Mouse (Mus musculus) embryonic facial prominence, embryonic 14.5 days (tissue): Measurements from ENCODE around the gene Rpusd1. TPM values are rescaled to one million over a fixed set of nuclear protein-coding genes. Genes with fewer than 3 reads are reported as not detected.
"Not testable (repeated sequence)": the region's sequence is repeated elsewhere in the genome, so short reads cannot be mapped to it uniquely, and the experiment has no call there.

Experiments
- ATAC-seq: fragments of 200-750 bp; cut with Nextera tagmentation; 2 replicates; pipeline ENCODE4 v1.8.0; 2017; ENCODE audit warnings: low read depth, moderate number of reproducible peaks, moderate TSS enrichment
- DNase-seq: peaks from one replicate; pipeline ENCODE4 v3.0.0-alpha.2; 2015; ENCODE audit warnings: low spot score
- H3K27ac ChIP-seq: fragments of 300-500 bp; sonication (generic); replicated peaks from 2 replicates; pipeline ENCODE4 v1.5.1; 2014; ENCODE audit warnings: low read depth, mild to moderate bottlenecking, low read length, moderate library complexity
- H3K27me3 ChIP-seq: fragments of 300-500 bp; sonication (generic); replicated peaks from 2 replicates; pipeline ENCODE4 v1.6.1; 2014; ENCODE audit warnings: low read length; ENCODE audit not compliant: control insufficient read depth, insufficient read depth
- H3K36me3 ChIP-seq: fragments of 300-500 bp; sonication (generic); 2 replicates; pipeline ENCODE4 v1.6.1; 2014; ENCODE audit warnings: low read length, mixed read lengths; ENCODE audit not compliant: control insufficient read depth, insufficient read depth
- H3K4me1 ChIP-seq: fragments of 300-500 bp; sonication (generic); 2 replicates; pipeline ENCODE4 v1.6.1; 2014; ENCODE audit warnings: antibody characterized with exemption, low read length; ENCODE audit not compliant: control insufficient read depth, insufficient read depth
- H3K4me2 ChIP-seq: fragments of 300-500 bp; sonication (generic); 2 replicates; pipeline ENCODE4 v1.6.1; 2014; ENCODE audit warnings: low read depth, mild to moderate bottlenecking, low read length, moderate library complexity, mixed read lengths
- H3K4me3 ChIP-seq: fragments of 300-500 bp; sonication (generic); 2 replicates; pipeline ENCODE4 v1.5.1; 2014; ENCODE audit warnings: low read depth, mild to moderate bottlenecking, low read length
- H3K9ac ChIP-seq: fragments of 300-500 bp; sonication (generic); 2 replicates; pipeline ENCODE4 v1.6.1; 2014; ENCODE audit warnings: low read depth, mild to moderate bottlenecking, low read length, moderate library complexity, mixed read lengths
- H3K9me3 ChIP-seq: fragments of 300-500 bp; sonication (generic); 2 replicates; pipeline ENCODE4 v1.6.1; 2016; ENCODE audit warnings: low read length; ENCODE audit not compliant: control insufficient read depth
- WGBS: fragments of 180-500 bp; shearing (Covaris S2); extraction: QIAGEN DNeasy Blood & Tissue Kit; methylation state at CpG from one replicate; pipeline ENCODE4 v1.1.7; 2014; 5-methylcytosine and 5-hydroxymethylcytosine counted together
- polyA plus RNA-seq: library from polyadenylated mRNA; unstranded; fragments of >200 nt; fragmentation: Nextera tagmentation; extraction: Ambion mirVana; gene quantifications from 2 replicates; pipeline ENCODE4 v1.2.1, GENCODE M21; 2014

Rpusd1 gene
- polyA plus RNA-seq, 1 experiment from 2014 or later, result 19.5 TPM

DNA sequence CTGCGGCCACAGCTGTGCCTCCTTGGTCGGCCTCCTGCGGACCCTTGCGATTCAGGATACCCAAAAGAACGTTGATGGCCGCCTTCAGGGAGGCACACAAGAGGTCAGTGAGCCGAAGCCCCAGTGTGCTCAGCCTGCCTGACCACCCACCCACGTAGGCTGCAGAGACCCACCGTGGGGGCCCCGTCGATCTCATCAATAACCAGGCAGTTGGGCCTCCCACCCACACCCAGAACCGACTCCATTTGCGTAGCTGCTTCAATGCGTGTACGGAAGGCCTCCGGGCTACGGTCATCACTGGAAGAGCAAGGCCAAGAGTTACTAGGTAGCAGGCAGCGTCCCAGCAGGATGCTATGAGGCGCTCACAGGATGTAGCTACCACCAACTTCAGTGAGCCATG, 4.0 kb upstream of the Rpusd1 start:
- no peak overlapping the region for H3K4me3 ChIP-seq
- no peaks in the 10 kb centered on the region for H3K9me3 ChIP-seq
- peaks cover 12% of the 10 kb centered on the region for H3K4me1 ChIP-seq
- 96% methylated on average over 17 of the region's 19 CpGs for WGBS
- DNase-seq (no peak), ATAC-seq (no peak)
- H3K4me2 ChIP-seq, result no peak overlapping the region
- no peaks in the 10 kb centered on the region for H3K27me3 ChIP-seq
- peaks cover 16% of the 10 kb centered on the region for H3K36me3 ChIP-seq
- H3K9ac ChIP-seq, result no peak overlapping the region
- no peak overlapping the region for H3K27ac ChIP-seq

DNA sequence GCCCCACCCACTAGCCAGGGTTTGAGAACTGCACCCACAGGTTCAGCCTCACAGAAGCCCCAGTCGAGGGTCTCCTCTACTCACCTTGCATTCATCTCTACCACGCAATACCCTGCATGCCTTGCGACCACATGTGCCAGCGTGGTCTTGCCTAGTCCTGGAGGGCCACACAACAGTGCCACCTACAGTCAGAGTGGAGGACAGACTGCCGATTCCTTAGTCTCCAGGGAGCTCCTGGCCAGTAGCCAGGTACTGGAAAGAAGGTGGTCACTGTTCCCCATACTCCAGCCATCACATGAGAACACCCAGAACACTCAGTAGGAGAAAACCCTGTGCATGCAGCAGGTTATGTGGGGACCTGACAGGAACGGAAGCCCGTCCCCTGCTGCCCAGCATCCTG, 3.6 kb upstream of the Rpusd1 start:
- ATAC-seq, result no peak
- H3K4me3 ChIP-seq, result no peak overlapping the region

DNA sequence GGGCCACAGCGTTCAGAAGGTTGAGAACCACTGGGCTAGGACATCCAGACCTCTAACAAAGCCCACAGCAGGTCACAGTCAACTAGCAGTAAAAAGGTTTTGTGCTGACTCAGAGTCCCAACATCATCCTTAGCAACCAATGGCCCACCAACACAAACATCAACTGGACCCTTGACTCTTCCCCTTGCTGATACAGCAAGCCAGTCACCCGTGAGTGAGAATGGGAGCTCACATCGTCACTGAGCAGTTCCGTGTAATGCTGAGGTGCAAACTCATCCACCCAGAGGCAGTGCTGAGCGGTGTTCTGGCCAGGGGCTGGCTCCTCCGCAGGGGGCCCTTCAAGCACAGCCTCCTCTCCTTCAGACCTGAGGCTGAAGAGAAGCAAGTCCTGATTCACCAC, 2.2 kb upstream of the Rpusd1 start:
- Histone ChIP-seq H3K4me3 (no peak overlapping the region), H3K36me3 (peaks cover 17% of the 10 kb centered on the region), H3K27ac (no peak overlapping the region), H3K9me3 (no peaks in the 10 kb centered on the region), H3K27me3 (no peaks in the 10 kb centered on the region), H3K9ac (no peak overlapping the region), H3K4me2 (no peak overlapping the region), H3K4me1 (peaks cover 13% of the 10 kb centered on the region)
- WGBS, result 86% methylated on average over 6 of the region's 6 CpGs
- no peak for DNase-seq
- no peak for ATAC-seq

More for the DNA sequence above, 3.6 kb upstream of the Rpusd1 start:
- Histone ChIP-seq H3K4me1 (peaks cover 13% of the 10 kb centered on the region), H3K27me3 (no peaks in the 10 kb centered on the region), H3K27ac (no peak overlapping the region), H3K9me3 (no peaks in the 10 kb centered on the region), H3K4me2 (no peak overlapping the region), H3K9ac (no peak overlapping the region), H3K36me3 (peaks cover 16% of the 10 kb centered on the region)
- DNase-seq, result no peak
- WGBS, result 77% methylated on average over 7 of the region's 7 CpGs

DNA sequence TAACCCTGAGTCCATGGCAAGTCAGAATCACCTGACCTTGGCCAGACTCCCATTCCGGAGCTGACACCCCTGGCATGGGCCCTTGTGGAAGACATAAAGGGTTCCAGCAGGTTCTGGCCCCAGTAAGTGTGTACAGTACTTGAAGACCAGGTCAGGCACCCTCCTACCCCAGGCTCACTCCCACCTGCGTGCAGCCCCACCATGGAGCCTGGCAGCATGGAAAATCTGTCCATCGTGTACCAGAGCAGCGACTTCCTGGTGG, 470 bp downstream of the Rpusd1 start:
- 25% methylated on average over 4 of the region's 4 CpGs for WGBS
- no peaks in the 10 kb centered on the region for H3K9me3 ChIP-seq
- peak overlapping the region; percentile 63 for H3K4me3 ChIP-seq
- H3K9ac ChIP-seq, result peak overlapping the region; percentile 77
- 0 out of 2 replicates have a peak, but pooled peaks cover 9% of the 10 kb centered on the region for H3K36me3 ChIP-seq
- peak overlapping the region; percentile 93 for H3K4me2 ChIP-seq
- H3K27me3 ChIP-seq, result no peaks in the 10 kb centered on the region
- H3K27ac ChIP-seq, result peak overlapping the region; percentile 24
- no peak for DNase-seq
- no peak for ATAC-seq
- H3K4me1 ChIP-seq, result peaks cover 13% of the 10 kb centered on the region

DNA sequence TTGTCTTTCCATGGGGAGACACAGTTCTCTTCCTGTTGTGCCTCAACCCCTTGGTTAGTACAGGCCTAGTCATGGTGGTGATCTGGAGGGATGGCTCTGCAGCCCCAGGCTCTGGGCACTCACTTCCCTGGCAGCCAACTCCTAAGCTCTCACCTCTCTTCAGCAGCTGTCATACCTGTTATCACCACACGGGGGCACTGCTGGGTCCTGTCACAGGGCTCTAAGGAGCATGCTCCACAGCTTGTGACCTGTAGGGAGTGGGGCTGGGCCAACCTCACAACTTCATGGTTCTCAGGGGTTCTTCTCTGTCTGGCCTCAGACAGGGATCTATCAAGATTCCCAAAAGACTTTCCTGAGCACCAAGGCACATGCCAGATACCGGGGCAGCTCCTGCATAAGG, 4.6 kb downstream of the Rpusd1 start:
- H3K27ac ChIP-seq, result no peak overlapping the region
- no peak overlapping the region for H3K4me2 ChIP-seq
- H3K36me3 ChIP-seq, result 0 out of 2 replicates have a peak, but pooled peaks cover 9% of the 10 kb centered on the region
- DNase-seq (peak; percentile 79), ATAC-seq (no peak)
- 20% methylated on average over 2 of the region's 2 CpGs for WGBS
- H3K4me1 ChIP-seq, result peaks cover 6% of the 10 kb centered on the region; the same call in 1 of the 2 replicates
- no peak overlapping the region for H3K9ac ChIP-seq
- no peaks in the 10 kb centered on the region for H3K9me3 ChIP-seq
- no peak overlapping the region for H3K4me3 ChIP-seq
- no peaks in the 10 kb centered on the region for H3K27me3 ChIP-seq

DNA sequence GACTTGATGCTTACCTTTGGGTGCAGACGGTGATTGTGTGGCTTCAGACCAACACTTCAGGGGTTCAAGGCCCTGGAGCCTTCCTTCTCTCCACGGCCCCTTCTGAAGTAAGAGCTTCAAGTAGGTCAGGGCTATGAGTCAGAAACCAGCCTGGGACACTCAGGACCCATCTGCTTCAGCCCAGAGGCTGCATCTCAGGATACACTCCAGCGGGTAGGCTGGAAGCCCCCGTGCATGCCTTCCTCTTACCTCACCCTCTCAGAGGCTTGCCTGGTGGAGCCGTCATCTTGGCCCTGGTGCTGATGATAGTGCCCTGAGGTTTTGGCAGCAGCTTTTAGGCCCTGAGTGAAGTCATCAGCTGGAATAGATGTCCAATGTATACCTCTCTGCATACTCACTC, 7.8 kb downstream of the Rpusd1 start:
- ATAC-seq (no peak), DNase-seq (no peak)
- 0 out of 2 replicates have a peak, but pooled peaks cover 8% of the 10 kb centered on the region for H3K36me3 ChIP-seq
- WGBS, result 71% methylated on average over 5 of the region's 5 CpGs
- no peak overlapping the region for H3K9ac ChIP-seq
- H3K27me3 ChIP-seq, result no peaks in the 10 kb centered on the region
- H3K4me2 ChIP-seq, result no peak overlapping the region
- no peak overlapping the region for H3K4me3 ChIP-seq
- no peak overlapping the region for H3K27ac ChIP-seq
- no peaks in the 10 kb centered on the region for H3K4me1 ChIP-seq
- no peaks in the 10 kb centered on the region for H3K9me3 ChIP-seq

DNA sequence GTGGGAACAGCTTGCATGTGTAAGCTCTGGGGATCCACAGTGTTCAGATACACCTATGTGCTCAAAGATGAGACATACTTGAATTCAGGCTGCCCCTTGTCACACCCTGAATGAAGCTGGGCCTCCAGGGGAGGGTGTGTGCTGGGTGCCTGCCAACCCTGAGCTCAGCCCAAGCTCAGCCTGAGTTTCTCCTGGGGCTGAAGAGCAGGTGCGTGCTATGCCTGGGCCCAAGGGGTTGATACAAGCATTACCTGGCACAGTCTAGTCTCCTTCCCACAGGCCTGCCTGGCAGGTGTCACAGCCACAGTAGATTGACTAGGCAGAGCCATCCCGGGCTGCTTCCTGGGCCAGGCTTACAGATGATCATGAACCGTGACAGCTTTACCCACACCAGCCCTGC, 8.3 kb downstream of the Rpusd1 start, which contains the start of gene Mslnl:
Gene Mslnl, plus strand, starts transcription at position 298 of the 400 bp plus-strand sequence.
- Histone ChIP-seq H3K27ac (no peak within 1 kb of the TSS), H3K27me3 (no peaks in the 10 kb centered on the region), H3K4me3 (no peak within 1 kb of the TSS), H3K36me3 (0 out of 2 replicates have a peak, but pooled peaks cover 4% of the 10 kb centered on the region), H3K9me3 (no peaks in the 10 kb centered on the region), H3K9ac (no peak within 1 kb of the TSS), H3K4me1 (no peaks in the 10 kb centered on the region), H3K4me2 (no peak within 1 kb of the TSS)
- WGBS, result 76% methylated on average over 2 of the region's 3 CpGs
- ATAC-seq (0 out of 2 replicates have a peak, but pooled peaks have one; percentile 28), DNase-seq (peak; percentile 46)

DNA sequence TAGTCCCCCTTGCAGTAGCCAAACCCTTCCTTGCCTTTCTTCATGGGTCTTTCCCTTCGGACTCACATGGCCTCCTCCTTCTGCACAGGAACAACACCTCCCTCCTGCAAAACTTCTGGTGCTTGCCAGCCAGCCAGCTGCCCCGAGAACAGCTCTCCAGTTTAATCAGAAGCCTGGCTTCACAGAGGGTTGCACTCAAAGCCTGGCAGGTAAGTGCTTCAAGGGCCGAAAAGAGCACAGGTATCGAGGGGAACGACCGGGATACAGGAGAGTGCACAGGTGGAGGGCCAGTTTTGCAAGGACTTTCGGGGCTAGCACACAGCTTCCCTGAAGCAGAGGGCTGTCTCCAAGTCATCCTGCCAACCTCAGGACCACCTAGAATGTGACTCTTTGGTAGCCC, 11.4 kb downstream of the Rpusd1 start:
- Histone ChIP-seq H3K4me1 (no peaks in the 10 kb centered on the region), H3K4me3 (no peak overlapping the region), H3K27ac (no peak overlapping the region), H3K9me3 (no peaks in the 10 kb centered on the region), H3K36me3 (no peaks in the 10 kb centered on the region), H3K27me3 (no peaks in the 10 kb centered on the region), H3K4me2 (no peak overlapping the region), H3K9ac (no peak overlapping the region)
- ATAC-seq (no peak), DNase-seq (no peak)
- WGBS, result 70% methylated on average over 7 of the region's 7 CpGs

DNA sequence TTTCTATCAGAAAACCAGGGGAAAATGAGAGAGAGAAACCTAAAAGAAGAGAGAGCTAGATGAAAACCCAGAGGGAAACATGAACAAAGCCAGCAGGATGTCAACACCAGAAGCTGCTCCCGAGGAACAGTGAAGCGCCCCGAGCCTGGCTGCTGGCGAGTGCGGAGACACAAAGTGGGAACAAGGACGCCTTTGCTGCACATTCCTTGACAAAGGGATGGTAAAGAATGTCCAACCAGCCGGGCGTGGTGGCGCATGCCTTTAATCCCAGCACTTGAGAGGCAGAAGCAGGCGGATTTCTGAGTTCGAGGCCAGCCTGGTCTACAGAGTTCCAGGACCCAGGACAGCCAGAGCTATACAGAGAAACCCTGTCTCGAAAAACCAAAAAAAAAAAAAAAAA, 14.0 kb downstream of the Rpusd1 start:
- not testable (repeated sequence) for H3K4me1 ChIP-seq, H3K27ac ChIP-seq, H3K9ac ChIP-seq, H3K27me3 ChIP-seq, DNase-seq, H3K4me2 ChIP-seq, ATAC-seq, H3K9me3 ChIP-seq, H3K36me3 ChIP-seq, H3K4me3 ChIP-seq
- 66% methylated on average over 12 of the region's 12 CpGs for WGBS
